Mouse (Mus musculus): ENCODE measurements at regions not wholly inside any gene's neighbourhood (a gene's known extent, or its start where the extent isn't known, plus 50 kb on each side); places are given as distances from the start of the nearest gene placed in this dataset.

DNA sequence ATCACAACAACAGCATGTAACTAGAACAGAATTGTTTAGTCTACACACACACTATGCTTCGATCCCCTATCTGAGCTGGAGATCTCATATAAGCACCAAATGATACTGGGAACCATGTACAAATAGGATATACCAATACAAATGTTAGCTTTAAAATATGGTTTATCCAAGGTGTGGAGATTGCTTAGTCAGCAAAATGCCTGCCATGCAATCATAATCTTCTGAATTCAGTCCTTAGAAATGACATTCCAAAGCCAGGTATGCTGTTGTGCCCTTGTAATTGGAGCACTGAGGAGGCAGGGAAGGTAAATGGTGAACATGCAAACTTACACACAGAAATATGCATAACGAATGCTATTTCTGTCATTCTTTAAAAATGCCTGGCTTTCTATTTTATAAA lies 54.0 kb upstream of the Thsd7b start:
- no peak for DNase-seq (ENCODE audit: low spot score in 2 of 2)

DNA sequence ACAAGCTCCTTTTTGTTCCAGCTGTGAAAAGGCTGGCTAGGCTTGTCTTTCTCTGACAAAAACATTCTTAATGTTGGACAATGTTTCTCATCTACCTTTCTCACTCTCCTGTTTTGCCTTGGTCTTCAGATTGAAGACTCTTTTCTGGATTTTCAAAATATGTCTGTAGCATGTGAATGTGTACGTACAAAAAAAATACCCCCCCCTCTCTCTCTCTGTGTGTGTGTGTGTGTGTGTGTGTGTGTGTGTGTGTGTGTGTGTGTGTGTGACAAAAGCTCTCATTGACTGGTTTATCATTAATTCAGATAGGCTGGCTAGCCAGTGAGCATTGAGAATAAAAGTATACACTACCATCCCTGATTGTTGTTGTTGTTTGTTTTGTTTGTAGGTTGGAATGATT lies 64.3 kb upstream of the Thsd7b start:
- no peak for DNase-seq (ENCODE audit: low spot score in 2 of 2)

DNA sequence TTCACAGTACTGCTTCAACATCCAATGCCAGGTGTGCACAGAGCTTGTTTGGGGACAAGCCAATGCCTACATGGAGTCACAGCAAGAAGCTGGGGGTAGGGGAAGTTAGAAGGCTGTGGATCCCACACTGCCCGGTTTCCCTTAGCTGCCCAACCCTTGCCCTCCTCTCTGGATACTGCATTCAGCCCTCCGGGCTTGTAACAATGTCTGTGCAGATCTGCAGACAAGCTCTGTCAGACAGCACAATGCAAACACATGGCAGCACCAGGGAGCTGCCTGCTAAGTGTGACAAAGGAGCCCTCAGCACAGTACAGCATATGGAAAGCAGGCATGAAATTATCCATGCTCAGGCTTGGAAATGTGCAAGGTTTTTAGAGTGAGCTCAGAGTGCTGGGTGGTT lies 64.7 kb upstream of the Thsd7b start:
- DNase-seq (ENCODE audit: low spot score in 2 of 2), result no peak

DNA sequence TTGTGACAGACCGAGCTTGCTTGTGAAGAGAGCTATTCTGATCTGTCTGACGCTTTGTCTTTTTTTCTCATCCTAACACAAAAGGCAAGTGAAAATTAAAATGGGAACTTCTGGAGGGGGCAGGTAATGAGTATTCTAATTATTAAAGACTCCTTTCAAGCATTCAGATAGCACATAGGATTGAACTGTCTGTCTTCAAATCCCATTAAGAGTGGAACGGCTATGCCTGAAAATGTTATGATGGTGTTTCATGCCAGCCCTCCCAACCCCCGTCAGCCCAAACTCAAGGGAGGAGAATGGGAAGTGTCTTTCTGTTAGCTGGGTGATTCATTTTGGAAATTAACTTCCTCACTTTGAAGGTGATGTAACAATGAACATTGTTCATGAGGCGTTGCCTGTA lies 65.4 kb upstream of the Thsd7b start:
- DNase-seq (ENCODE audit: low spot score in 2 of 2), result no peak

DNA sequence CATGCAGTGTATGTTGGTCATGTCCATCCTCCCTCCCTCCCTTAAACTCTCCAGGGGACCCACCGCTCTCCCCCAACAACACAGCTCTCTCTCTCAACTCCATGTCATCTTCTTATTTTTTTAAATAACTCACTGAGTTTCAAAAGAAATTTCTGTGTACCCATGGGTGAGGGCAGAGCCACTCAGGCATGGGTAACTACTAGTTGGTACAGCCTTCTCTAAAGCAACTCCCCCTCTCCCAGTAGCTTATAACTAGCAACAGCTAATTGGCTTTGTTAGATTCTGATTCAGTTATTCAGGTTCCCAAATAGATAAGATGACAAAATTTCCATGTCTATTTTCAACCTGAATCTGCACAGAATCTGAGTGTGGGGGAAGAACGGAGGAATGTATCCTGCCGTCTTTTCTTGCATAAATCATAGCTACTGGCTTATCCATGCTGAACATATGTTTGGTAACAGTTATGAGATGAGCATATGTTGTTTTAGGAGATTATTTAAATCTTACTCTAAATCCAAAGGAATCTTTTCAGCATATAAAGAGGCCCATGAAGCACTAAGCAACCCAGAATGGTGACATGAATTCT lies 92.8 kb upstream of the Thsd7b start:
- no peak for DNase-seq (ENCODE audit: low spot score in 2 of 2)

DNA sequence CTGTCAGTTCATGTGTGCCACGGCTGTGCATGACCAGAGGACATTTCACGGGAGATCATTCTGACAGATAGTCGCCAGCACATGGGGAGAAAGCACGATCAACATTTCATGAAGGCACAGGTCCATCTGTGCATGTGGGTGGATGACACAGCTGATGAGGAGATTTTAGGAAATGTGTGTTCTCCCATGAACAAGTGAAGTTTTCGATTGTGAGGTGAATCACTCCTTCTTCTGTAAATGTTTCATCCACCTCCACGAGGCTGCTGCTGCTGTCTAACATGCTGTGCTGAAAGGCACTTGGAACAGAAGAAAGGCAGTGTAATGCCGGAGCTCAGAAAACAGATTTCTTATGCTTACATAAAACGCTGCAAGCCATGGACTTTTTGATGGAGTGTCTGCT lies 103.2 kb upstream of the Thsd7b start:
- DNase-seq (ENCODE audit: low spot score in 2 of 2), result no peak

DNA sequence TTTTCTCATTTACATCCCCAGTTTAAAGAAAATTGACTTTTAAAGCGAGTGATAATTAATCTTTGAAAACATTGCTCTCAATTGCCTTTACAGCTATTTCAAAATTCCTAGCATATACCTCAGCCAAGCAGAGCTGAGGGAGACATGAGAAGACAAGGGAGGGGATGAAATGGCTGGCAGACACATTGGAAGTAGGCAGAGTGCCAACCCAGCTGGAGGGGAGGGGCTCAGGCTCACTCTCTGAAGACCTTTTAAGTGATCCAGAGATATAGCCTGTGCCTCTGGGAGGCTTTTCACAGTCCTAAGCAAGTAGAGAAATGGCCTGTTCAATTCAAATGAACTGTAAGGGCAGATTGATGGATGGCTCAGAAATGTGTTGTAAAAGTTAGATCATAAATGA lies 122.5 kb upstream of the Thsd7b start:
- DNase-seq (ENCODE audit: low spot score in 2 of 2), result no peak

DNA sequence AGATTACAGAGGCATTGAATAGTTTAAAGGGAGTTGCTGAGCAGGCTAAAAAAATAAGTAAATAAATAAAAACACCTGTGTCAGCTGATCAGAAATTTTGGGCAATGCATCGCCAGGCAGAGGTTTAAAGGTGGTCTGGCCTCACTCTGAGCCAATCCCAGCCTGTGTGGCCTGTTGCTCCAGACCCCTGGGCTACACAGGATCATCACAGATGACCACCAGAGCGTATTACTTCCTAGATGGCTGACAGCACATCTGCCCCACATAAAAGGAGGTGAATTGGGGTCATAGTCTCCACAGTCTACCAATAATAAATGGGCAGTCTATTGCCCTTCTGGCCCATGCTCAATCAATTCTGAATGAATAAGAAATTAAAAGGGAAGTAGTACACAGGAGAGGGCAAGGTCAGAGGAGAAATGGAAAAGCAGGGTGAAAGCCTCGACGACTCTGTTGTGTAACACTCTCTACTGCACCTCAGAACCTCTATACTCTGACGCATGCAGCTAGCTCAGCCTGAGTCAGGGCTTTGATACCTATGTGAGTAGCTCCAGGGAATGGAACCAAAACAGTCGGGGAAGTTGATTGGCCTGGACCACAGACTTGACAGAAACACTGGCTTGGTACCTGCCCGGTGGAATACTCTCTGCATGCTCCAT lies 124.2 kb upstream of the Thsd7b start:
- no peak for DNase-seq (ENCODE audit: low spot score in 2 of 2)

DNA sequence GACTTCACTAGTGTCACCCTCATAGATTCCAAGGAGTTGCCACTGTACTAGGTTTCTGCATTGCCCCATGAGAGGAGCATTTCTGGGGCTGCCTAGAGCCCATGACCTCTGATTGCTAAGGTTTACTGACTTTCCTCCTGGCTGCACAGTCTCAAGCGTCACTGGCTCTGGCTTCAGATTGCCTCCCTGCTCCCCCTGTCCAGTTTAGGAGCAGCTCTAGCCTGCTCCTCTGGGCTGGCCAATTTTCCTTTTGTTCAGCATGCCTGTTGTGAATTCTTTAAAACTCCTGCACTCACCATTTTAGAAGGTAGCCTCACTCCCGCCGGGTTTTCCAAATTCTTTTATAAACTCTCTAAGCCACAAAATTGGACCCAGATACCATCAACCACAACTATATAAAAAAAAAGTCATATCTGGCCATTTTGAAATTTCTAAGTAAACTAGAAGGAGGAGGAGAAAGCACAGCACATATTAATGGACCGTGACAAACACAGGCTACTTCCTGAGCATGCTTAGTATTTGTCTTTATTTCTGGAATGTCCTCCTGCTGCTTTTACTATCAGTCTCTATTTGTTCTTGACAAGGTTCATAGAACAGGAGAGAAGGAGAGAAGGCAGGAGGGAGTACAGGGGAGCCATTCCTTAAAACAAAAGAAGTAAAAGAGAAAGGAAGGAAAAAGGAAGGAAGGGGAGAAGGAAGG lies 126.6 kb upstream of the Thsd7b start:
- DNase-seq (ENCODE audit: low spot score in 2 of 2), result no peak

DNA sequence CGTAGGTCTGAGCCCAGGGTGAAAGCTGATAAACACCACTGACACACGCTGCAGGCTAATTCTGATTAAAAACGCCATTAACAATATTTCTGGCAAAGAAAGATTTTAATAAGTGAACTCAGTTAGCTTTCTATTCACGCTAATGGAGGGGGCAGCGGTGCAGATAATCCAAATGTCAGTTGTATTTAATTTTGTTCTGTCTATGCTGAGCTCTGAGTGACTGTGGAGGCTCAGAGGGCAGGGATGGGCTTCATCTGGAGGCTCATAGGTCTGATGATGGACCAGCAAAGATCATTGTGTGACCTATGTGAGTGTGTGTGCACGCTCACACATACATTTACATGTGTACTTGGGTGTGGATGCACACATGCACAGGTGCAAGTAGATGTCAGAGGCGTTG lies 134.3 kb upstream of the Thsd7b start:
- DNase-seq (ENCODE audit: low spot score in 2 of 2), result no peak

DNA sequence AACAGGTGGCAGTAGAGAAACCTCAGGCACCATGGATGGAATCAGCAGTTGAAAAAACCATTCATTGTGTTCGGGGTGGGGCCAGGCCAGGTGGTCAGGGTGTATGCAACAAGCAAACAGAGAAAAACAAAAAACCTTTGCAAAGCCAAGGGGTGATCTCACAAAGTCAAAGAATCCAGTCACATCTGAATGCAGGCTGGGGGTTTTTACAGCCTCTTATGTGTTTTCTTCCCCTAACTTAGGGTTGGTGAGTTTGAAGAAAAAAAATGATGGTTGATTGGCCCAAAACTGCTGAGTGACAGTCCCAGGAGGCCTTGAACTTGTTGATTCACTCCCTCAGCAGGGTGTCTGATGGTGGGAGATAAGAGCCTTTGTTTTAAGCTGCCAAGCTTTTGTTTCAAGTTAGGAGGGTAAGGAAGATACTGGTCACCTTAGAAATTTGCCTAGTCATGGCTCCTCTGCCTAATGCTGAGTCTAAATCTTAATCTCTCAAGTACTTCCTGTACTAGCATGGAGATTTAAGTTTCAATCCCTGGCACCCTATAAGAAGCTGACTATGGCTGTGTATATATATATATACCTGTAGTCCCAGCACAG lies 166.0 kb upstream of the Thsd7b start:
- DNase-seq (ENCODE audit: low spot score in 2 of 2), result no peak

DNA sequence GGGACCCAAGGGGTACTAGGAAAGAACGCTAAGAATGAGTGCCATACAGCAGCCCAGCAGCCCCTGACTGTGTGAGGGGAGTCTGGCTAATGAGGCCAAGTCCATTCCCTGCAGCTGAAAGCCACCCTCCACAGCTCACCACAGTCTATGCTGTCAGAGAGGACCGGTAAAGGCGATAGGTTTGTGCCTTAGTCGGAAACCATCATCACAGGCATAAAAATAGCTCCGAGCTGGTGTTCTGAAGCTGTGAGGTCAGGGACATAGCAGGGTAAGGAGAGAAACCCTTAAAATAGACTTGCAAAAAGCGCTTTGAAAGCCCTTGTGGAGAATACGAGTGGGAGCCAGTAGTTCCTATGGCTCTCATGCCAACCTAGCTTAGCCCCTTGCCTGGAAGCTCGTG lies 172.1 kb upstream of the Thsd7b start:
- DNase-seq (ENCODE audit: low spot score in 2 of 2), result no peak

DNA sequence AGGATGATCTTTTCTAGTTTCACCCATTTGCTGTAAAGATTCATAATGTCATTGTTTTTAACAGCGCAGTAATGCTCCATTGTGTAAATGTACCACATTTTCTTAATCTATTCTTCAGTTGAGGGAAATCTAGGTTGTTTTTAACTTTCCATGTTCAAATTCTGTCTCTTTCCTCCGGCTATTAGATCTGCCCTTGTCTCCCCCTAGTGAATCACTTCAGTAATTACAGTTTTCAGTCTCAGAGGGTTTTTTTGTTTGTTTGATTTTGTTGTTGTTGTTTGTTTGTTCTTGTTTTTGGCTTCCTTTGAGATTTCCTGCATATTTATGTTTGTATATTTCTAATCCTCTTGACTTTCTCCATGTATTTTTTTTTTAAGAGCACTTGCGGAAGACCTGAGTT lies 194.8 kb upstream of the Thsd7b start:
- no peak for DNase-seq (ENCODE audit: low spot score in 2 of 2)

DNA sequence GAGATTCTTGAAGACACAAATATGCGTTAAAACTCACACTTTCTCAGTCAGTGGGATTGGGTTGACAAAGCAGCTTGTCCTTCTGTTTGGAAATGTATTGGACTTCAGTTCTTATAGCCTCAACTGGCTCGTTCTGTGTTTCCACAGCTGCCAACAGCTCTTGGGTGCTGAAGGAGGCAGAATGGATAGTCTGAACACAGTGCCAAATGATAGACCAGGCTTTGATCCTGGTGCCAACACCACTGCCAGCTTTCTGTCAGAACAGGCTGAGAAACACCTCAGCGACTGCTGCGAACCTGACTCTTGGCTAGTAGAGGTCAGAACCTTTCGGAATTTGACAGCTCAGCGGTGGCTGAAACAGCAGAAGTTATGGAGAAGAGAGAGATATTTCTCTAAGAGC lies 215.9 kb upstream of the Thsd7b start:
- no peak for DNase-seq (ENCODE audit: low spot score in 2 of 2)

DNA sequence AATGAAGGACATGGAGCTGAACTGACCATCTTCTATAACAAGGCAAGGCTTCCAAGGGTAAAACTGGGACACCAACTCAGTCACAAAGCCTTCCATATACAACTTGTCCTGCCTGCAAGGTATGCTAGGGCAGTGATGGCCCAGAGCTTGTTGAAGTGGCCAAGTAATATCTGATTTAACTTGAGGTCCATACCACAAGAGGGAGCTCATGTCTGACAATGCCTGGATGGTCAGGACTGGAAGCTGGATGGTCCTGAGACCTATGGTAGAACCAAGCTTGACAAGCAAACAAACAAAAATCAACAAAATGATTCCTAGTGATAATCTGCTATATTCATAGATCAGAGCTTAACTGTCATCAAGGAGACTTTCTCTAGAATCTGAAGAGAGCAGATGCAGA lies 217.8 kb upstream of the Thsd7b start:
- no peak for DNase-seq (ENCODE audit: low spot score in 2 of 2)

DNA sequence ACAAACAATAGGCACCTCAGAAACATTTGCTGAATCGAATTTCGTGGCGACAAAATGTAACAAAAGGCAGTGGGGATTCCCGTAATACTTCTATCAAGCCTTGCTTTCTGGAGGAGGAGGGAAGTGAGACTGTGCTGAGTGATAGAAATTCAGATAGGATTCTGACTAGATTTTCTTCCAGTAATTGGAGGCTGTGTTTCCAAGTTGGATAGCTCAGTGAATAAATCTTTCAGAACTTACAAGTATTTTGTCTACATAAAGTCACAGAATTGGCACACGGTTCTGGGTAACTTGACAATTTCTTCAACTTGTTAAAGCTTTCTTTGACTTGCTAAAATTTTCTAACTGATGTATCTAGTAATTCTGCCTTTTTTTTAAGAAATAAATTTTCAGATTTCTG lies 239.4 kb upstream of the Thsd7b start:
- DNase-seq (ENCODE audit: low spot score in 2 of 2), result no peak

DNA sequence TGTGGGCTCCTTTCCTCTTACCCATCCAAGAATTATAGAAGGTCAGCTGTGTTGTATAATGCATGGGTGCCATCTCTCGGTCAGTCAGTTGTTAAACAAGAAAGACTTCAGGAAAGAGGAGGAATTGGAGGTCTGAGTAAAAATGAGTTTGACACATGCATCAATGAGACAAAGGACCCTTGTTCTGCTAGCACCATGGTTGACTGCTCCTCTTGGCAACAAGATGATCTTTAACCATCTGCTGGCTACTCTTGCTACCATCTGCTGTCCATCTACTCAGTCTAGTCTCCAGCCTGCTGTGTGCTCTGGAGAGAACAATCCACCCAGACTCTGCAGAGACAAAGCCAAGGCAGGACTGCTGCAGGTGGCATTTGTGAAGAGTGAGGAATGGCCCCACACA lies 267.2 kb upstream of the Thsd7b start:
- DNase-seq (ENCODE audit: low spot score in 2 of 2), result no peak

DNA sequence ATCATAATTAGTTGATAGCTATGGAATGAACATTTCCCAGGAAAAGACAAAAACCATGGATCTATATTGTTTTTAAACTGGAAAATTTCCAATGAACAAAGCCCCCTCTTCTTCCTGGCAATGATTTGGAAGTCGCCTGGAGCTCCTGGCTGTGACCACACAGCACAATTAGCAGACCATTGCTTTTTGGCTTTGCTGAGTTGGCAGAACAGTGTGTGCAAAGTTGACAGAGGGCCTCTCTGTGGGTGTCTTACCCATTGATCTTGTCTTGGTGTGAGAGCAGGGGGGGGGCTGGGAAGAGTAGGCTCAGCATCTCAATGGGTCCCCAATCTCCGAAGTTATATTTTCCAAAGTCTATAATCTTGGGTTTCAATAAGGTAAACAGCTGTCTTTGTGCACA lies 270.8 kb upstream of the Thsd7b start:
- no peak for DNase-seq (ENCODE audit: low spot score in 2 of 2)

DNA sequence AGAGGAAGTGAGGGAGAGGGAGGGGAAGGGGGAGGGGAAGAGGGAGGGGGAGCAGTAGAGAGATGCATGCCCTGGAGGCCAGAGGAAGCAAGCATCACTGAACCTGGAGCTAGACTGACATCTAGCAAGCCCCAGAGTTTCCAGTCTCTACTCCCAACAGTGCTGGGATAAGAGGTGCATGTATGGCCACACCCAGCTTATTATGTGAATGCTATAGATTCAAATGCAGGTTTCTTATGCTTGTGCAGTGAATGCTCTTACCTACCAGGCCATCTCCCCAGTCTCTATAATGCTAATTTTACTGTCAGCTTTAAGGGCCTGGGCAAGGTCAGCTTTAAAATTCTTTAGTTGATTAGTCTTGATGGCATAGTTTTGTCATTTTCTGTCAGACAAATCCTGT lies 271.3 kb upstream of the Thsd7b start:
- DNase-seq (ENCODE audit: low spot score in 2 of 2), result no peak

DNA sequence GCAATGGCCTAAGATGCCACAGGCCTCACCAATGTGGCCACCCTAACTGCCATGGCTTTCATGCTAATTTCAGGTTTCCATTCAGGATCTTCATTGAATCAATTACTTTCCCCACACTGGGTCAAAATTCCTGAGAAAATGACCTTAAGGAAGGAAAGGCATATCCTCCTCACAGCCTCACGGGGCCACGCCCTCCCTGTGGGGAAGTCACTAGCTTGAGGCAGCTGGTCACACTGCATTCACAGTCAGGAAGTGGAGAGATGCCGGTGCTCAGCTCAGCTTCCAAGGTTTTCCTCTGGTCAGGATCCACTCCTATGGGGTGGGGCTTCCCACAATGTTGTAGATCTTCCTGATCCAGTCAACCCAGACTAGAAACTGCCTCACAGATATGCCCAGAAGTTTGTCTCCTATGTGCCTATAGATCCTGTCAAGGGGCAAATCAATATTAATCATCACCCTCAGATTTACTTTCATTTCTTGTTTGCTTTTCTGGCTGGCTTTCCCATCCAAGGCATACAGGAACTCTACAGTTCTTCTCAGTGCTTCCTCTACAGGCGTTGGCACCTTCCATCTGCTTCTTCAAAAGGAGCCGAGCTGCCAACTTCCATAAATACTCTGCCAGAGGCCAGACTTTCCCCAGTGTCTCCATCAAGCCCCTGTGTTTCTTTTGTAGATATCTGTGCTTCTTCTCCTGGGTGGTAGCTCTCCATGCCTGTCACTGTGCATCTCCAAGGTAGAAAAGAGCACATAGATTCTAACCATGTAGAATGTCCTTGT lies 273.2 kb upstream of the Thsd7b start:
- DNase-seq (ENCODE audit: low spot score in 2 of 2), result no peak

DNA sequence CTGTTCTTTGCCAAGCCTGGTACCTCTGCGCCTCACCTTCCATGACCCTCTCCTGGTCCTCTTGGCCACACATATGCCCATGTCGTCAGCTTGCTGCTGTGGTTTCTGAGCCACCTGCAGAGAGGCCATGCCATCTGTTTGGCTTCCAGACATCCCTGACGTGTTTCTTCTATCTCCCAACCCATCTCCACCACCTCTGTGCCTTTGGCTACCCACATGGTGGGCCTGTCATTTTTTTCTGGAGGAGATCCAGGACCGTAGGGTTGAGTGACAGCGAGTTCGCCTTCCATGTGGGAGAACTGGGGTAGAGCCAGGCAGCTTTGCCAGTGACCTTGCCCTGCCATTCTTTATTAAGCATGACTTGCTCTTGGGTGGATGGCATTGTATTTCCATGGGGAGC lies 278.4 kb upstream of the Thsd7b start:
- DNase-seq (ENCODE audit: low spot score in 2 of 2), result no peak

DNA sequence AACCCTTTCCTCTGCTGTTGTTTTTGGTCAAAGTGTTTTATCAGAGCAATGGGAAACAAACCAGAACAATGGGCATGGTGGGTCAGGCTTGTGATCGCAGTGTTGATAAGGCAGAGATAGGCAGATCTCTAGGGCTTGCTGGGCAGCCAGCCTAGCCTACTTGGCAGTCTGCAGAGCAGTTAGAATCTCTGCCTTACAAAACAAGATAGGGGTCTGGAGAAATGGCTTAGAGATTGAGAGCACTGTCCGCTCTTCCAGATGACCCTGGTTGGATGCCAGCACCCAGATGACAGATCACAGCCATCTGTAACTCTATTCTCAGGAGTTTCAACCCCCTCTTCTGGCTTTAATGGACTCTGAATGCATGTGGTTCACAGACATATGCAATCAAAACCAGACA lies 289.7 kb upstream of the Thsd7b start:
- DNase-seq (ENCODE audit: low spot score in 2 of 2), result no peak

All from natural killer cell, adult 2 months (primary cell).